Mouse (Mus musculus) bone marrow macrophage, adult 2 months (primary cell): Measurements from ENCODE around the gene Ryk.

Source experiments
- CTCF ChIP-seq: IDR thresholded peaks from 2 replicates; pipeline ENCODE4 v1.5.1; 2012; ENCODE audit warnings: low read depth, mild to moderate bottlenecking, low read length, moderate library complexity
- POLR2A ChIP-seq: IDR thresholded peaks from 2 replicates; pipeline ENCODE4 v1.6.1; 2012; ENCODE audit warnings: mild to moderate bottlenecking, low read depth, low read length, borderline replicate concordance

- TF ChIP-seq POLR2A (no peak), CTCF (no peak)
These were observed 99.4 kb downstream of the Ryk start for GRCm38 (mm10) chr9:102933925-102934721.
